8 mouse cellular contexts compared by ENCODE assay signal in genomic region chr1:130716513-130717290, GRCm38 (mm10). TPM values are rescaled to one million over a fixed set of nuclear protein-coding genes. Genes with fewer than 3 reads are reported as not detected.
DNase-seq lines count a peak whose midpoint lies in the region; ATAC-seq lines count a peak whose summit lies in the region.

No protein-coding gene starts in this region.

- H3K4me2 ChIP-seq in embryonic facial prominence, embryonic 13.5 days, result peak overlapping the region; percentile 98
- H3K4me2 ChIP-seq in hindbrain, embryonic 11.5 days (replicated peaks; ENCODE audit: low read depth, low read length), result peak overlapping the region; percentile 96

- H3K27ac ChIP-seq in heart, embryonic 10.5 days, result peak overlapping the region; percentile 96
- peak overlapping the region; percentile 80 for H3K27ac ChIP-seq in embryonic facial prominence, embryonic 13.5 days
- peak overlapping the region; percentile 82 for H3K27ac ChIP-seq in hindbrain, embryonic 11.5 days (ENCODE audit: low read depth, low read length)

- H3K4me1 ChIP-seq in heart, embryonic 10.5 days, result peaks cover 17% of the 10 kb centered on the region
- H3K4me1 ChIP-seq in embryonic facial prominence, embryonic 13.5 days, result peaks cover 8% of the 10 kb centered on the region
- H3K4me1 ChIP-seq in hindbrain, embryonic 11.5 days (replicated peaks; ENCODE audit: control insufficient read depth, insufficient read depth, low read length), result no peaks in the 10 kb centered on the region

- intact Hi-C loops in heart, postnatal 36 days (cut with DNase I), result no loop called here

- peak; percentile 87 for DNase-seq in heart, embryonic 10.5 days (ENCODE audit: low spot score)
- DNase-seq in heart, postnatal 36 days, result no peak
- peak; percentile 69 for DNase-seq in MN1 (ENCODE audit: low spot score)
- DNase-seq in hindbrain, embryonic 11.5 days (ENCODE audit: low spot score), result peak; percentile 72
- peak; percentile 19 to 49 for DNase-seq in left cerebral cortex, adult 8-10 months (ENCODE audit: low spot score in 2 of 2)
- DNase-seq in splenic B cell, adult 2 months (ENCODE audit: low read depth, low spot score), result peak; percentile 39

- H3K27me3 ChIP-seq in heart, embryonic 10.5 days (ENCODE audit: insufficient read depth, poor library complexity, severe bottlenecking), result 0 out of 2 replicates have a peak, but pooled peaks cover 6% of the 10 kb centered on the region
- H3K27me3 ChIP-seq in embryonic facial prominence, embryonic 13.5 days, result no peaks in the 10 kb centered on the region
- no peaks in the 10 kb centered on the region for H3K27me3 ChIP-seq in hindbrain, embryonic 11.5 days (ENCODE audit: control insufficient read depth, insufficient read depth, low read length)
- H3K27me3 ChIP-seq in splenic B cell, adult 2 months (ENCODE audit: control insufficient read depth, insufficient read depth, low read length, poor library complexity, severe bottlenecking), result no peaks in the 10 kb centered on the region; the same call in 1 of the 2 replicates

- no peak for ATAC-seq in embryonic facial prominence, embryonic 13.5 days (ENCODE audit: insufficient number of reproducible peaks, insufficient read depth, low FRiP score, low TSS enrichment, low read depth)
- peak; percentile 34 for ATAC-seq in hindbrain, embryonic 11.5 days (ENCODE audit: low FRiP score)
- ATAC-seq in megakaryocyte progenitor cell, adult 5-6 weeks (replicated peaks; ENCODE audit: poor library complexity), result peak; percentile 3; the same call in 1 of the 2 replicates

- H3K9me3 ChIP-seq in heart, embryonic 10.5 days, result no peaks in the 10 kb centered on the region
- no peaks in the 10 kb centered on the region for H3K9me3 ChIP-seq in embryonic facial prominence, embryonic 13.5 days
- no peaks in the 10 kb centered on the region for H3K9me3 ChIP-seq in hindbrain, embryonic 11.5 days (ENCODE audit: control insufficient read depth, low read length)

- under 1% methylated on average over 42 of the region's 42 CpGs for WGBS in heart, embryonic 10.5 days
- under 1% methylated on average over 42 of the region's 42 CpGs for whole genome bisulfite sequencing in embryonic facial prominence, embryonic 13.5 days
- WGBS in hindbrain, embryonic 11.5 days, result under 1% methylated on average over 42 of the region's 42 CpGs

- H3K36me3 ChIP-seq in heart, embryonic 10.5 days, result peaks cover 10% of the 10 kb centered on the region
- H3K36me3 ChIP-seq in embryonic facial prominence, embryonic 13.5 days, result peaks cover 12% of the 10 kb centered on the region
- no peaks in the 10 kb centered on the region for H3K36me3 ChIP-seq in hindbrain, embryonic 11.5 days (ENCODE audit: control insufficient read depth, insufficient read depth, low read length)
- no peaks in the 10 kb centered on the region for H3K36me3 ChIP-seq in splenic B cell, adult 2 months (ENCODE audit: control insufficient read depth, insufficient read depth, low read length, poor library complexity, severe bottlenecking)

- peak overlapping the region; percentile 97 for H3K9ac ChIP-seq in embryonic facial prominence, embryonic 13.5 days
- H3K9ac ChIP-seq in hindbrain, embryonic 11.5 days (ENCODE audit: low read depth, low read length), result peak overlapping the region; percentile 98

- H3K4me3 ChIP-seq in heart, embryonic 10.5 days, result peak overlapping the region; percentile 84
- H3K4me3 ChIP-seq in embryonic facial prominence, embryonic 13.5 days, result peak overlapping the region; percentile 94
- H3K4me3 ChIP-seq in hindbrain, embryonic 11.5 days (ENCODE audit: low read depth, low read length), result peak overlapping the region; percentile 88

RNA-seq across cellular contexts. Expression of gene Yod1, which starts 0.4 kb away (rescaled TPM):
- polyA plus RNA-seq in heart, embryonic 10.5 days (2016; fragmentation: Nextera tagmentation; extraction: Ambion mirVana), result 8.6 and 10.1 TPM in 2 replicates
- total RNA-seq in heart, postnatal 36 days (2021), result 1 to 10 TPM; 3.8 to 5.0 TPM
- polyA plus RNA-seq in embryonic facial prominence, embryonic 13.5 days (2015; fragmentation: Nextera tagmentation; extraction: Ambion mirVana), result 14.0 and 15.3 TPM in 2 replicates
- polyA plus RNA-seq in hindbrain, embryonic 11.5 days (2014; fragmentation: Nextera tagmentation; extraction: Ambion mirVana), result 14.8 and 17.7 TPM in 2 replicates
- total RNA-seq in left cerebral cortex, adult 8-10 months (2022), result 10 to 100 TPM; 14.2 to 16.7 (median 16.2) TPM
- total RNA-seq in megakaryocyte progenitor cell, adult 5-6 weeks (2015), result 8.9 and 9.7 TPM in 2 replicates
- total RNA-seq in megakaryocyte progenitor cell, adult 5-6 weeks (2017), result 6.4 and 6.5 TPM in 2 replicates

RNA-seq across cellular contexts. Expression of gene Gm29427, which starts 1.1 kb away (rescaled TPM):
- not detected in 2 replicates for polyA plus RNA-seq in heart, embryonic 10.5 days (2016; fragmentation: Nextera tagmentation; extraction: Ambion mirVana)
- total RNA-seq in heart, postnatal 36 days (2021), result under 1 TPM in 1 of 2 experiments, not detected in 1; 0.43 TPM
- not detected in 2 replicates for polyA plus RNA-seq in embryonic facial prominence, embryonic 13.5 days (2015; fragmentation: Nextera tagmentation; extraction: Ambion mirVana)
- polyA plus RNA-seq in hindbrain, embryonic 11.5 days (2014; fragmentation: Nextera tagmentation; extraction: Ambion mirVana), result not detected in 2 replicates
- total RNA-seq in left cerebral cortex, adult 8-10 months (2022), result under 1 TPM in 1 of 4 experiments, not detected in 3; 0.22 TPM
- not detected in 2 replicates for total RNA-seq in megakaryocyte progenitor cell, adult 5-6 weeks (2015)
- not detected in 2 replicates for total RNA-seq in megakaryocyte progenitor cell, adult 5-6 weeks (2017)

RNA-seq across cellular contexts. Expression of gene Pfkfb2, which starts 12.4 kb away (rescaled TPM):
- 5.0 and 7.4 TPM in 2 replicates for polyA plus RNA-seq in heart, embryonic 10.5 days (2016; fragmentation: Nextera tagmentation; extraction: Ambion mirVana)
- total RNA-seq in heart, postnatal 36 days (2021), result 10 to 100 TPM; 63.8 to 76.3 TPM
- polyA plus RNA-seq in embryonic facial prominence, embryonic 13.5 days (2015; fragmentation: Nextera tagmentation; extraction: Ambion mirVana), result 11.3 and 12.2 TPM in 2 replicates
- polyA plus RNA-seq in hindbrain, embryonic 11.5 days (2014; fragmentation: Nextera tagmentation; extraction: Ambion mirVana), result 9.2 and 10.1 TPM in 2 replicates
- total RNA-seq in left cerebral cortex, adult 8-10 months (2022), result 10 to 100 TPM; 44.4 to 48.1 (median 46.4) TPM
- 2.9 and 6.9 TPM in 2 replicates for total RNA-seq in megakaryocyte progenitor cell, adult 5-6 weeks (2015)
- 15.7 and 17.1 TPM in 2 replicates for total RNA-seq in megakaryocyte progenitor cell, adult 5-6 weeks (2017)

RNA-seq across cellular contexts. Expression of gene AA986860, which starts 15.1 kb away (rescaled TPM):
- polyA plus RNA-seq in heart, embryonic 10.5 days (2016; fragmentation: Nextera tagmentation; extraction: Ambion mirVana), result 0.67 and 1.1 TPM in 2 replicates
- under 1 TPM; 0.72 to 0.81 TPM for total RNA-seq in heart, postnatal 36 days (2021)
- polyA plus RNA-seq in embryonic facial prominence, embryonic 13.5 days (2015; fragmentation: Nextera tagmentation; extraction: Ambion mirVana), result 1.5 TPM in 2 replicates
- polyA plus RNA-seq in hindbrain, embryonic 11.5 days (2014; fragmentation: Nextera tagmentation; extraction: Ambion mirVana), result 0.46 and 0.79 TPM in 2 replicates
- total RNA-seq in left cerebral cortex, adult 8-10 months (2022), result 1 to 10 TPM; 1.9 to 2.5 (median 2.1) TPM
- 0.10 TPM in 1 of 2 replicates, not detected in the other for total RNA-seq in megakaryocyte progenitor cell, adult 5-6 weeks (2015)
- 0.10 TPM in 1 of 2 replicates, not detected in the other for total RNA-seq in megakaryocyte progenitor cell, adult 5-6 weeks (2017)

RNA-seq across cellular contexts. Expression of gene C4bp, which starts 55.3 kb away (rescaled TPM):
- polyA plus RNA-seq in heart, embryonic 10.5 days (2016; fragmentation: Nextera tagmentation; extraction: Ambion mirVana), result not detected in 2 replicates
- not detected for total RNA-seq in heart, postnatal 36 days (2021)
- polyA plus RNA-seq in embryonic facial prominence, embryonic 13.5 days (2015; fragmentation: Nextera tagmentation; extraction: Ambion mirVana), result not detected in 2 replicates
- not detected in 2 replicates for polyA plus RNA-seq in hindbrain, embryonic 11.5 days (2014; fragmentation: Nextera tagmentation; extraction: Ambion mirVana)
- not detected for total RNA-seq in left cerebral cortex, adult 8-10 months (2022)
- not detected in 2 replicates for total RNA-seq in megakaryocyte progenitor cell, adult 5-6 weeks (2015)
- not detected in 2 replicates for total RNA-seq in megakaryocyte progenitor cell, adult 5-6 weeks (2017)

Comparison
In these comparisons a context has a peak if more than half of its experiments do, and no peak if none do; other contexts are left out.
1. DNase-seq: peak in heart, embryonic 10.5 days (single experiment), MN1 (single experiment), hindbrain, embryonic 11.5 days (single experiment), left cerebral cortex, adult 8-10 months (2 of 2) and splenic B cell, adult 2 months (single experiment); none in heart, postnatal 36 days (0 of 2).
2. Peak in every context shown above with its lines, with median percentiles within 50 percentile points of each other: H3K27ac ChIP-seq and H3K4me3 ChIP-seq.